Mouse (Mus musculus): ENCODE measurements around the gene Pde7b.
A peak's percentile ranks its signal among the peaks of the same experiment; 100 is the strongest.

The Pde7b gene

DNA sequence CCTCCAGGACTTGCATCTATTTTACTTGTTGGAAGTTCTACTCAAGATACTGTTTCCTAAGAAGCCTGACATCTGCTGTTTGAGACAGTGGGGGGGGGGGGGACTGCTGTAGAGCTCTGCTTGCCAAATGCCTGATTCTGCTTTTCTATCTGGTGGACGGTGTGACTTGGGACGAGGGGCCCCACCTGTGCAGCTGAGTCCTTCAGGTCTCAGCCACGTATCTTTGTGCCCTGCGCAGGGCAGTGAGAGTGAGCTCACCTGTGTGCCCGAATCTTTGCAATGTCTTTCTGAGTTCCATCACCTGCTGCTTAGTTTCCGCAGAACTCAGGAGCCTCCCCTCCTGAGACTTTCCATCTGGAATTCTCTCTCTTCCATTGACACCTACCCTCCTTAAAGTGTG, 70.7 kb downstream of the Pde7b start:
- no peak for DNase-seq (ENCODE audit: low spot score)

DNA sequence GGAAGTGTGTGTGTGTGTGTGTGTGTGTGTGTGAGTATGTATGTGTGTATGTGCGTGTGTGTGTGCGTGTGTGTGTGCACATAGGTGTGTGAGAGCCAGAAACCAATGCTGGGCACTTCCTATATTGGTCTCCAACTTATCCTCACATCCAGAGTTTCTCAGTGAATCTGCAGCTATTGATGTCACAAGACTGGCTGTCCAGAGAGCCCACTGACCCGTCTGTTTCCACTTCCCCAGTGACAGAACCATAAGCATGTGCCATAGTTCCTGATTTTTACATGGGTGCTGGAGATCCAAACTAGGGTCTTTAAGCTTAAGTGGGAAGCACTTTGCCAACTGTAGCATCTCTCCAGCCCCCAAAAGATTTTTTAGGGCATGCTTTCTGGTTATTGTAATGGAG, 71.6 kb downstream of the Pde7b start:
- DNase-seq (ENCODE audit: low spot score), result no peak

DNA sequence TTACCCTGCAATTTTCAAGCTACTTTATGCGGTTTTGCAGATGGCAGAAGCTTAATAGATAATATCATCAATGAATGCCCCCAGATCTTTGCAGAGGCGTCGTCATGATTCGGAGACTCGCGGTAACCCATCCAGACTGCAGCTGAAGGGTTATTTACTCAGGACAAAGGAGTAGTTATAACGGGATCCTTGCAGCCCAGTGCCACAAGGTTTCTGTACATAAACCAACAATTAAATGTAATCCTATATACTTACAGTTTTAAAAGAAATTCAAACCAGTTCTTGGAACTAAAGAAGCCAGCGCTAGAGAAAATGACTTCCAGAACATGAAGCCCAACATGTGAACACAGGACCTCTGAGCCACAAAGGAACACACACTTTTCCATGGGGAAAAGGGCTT, 88.5 kb downstream of the Pde7b start:
- no peak for DNase-seq (ENCODE audit: low spot score)

DNA sequence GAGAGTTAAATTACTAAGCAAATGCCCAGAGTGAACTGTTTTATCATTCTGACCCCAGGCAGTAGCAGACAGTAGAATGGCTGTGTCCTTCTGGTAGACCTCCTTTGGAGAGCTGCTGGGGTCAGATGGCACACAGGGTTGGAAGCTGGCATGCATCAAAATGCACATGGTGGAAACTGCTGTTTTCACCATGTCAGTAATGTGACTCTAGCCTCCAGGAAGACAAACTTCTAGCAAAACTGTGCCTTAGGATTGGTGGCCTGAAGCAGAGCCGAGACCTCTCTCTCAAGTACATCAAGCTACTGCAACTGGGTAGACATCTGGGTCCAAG, 91.8 kb downstream of the Pde7b start:
- DNase-seq (ENCODE audit: low spot score), result no peak

DNA sequence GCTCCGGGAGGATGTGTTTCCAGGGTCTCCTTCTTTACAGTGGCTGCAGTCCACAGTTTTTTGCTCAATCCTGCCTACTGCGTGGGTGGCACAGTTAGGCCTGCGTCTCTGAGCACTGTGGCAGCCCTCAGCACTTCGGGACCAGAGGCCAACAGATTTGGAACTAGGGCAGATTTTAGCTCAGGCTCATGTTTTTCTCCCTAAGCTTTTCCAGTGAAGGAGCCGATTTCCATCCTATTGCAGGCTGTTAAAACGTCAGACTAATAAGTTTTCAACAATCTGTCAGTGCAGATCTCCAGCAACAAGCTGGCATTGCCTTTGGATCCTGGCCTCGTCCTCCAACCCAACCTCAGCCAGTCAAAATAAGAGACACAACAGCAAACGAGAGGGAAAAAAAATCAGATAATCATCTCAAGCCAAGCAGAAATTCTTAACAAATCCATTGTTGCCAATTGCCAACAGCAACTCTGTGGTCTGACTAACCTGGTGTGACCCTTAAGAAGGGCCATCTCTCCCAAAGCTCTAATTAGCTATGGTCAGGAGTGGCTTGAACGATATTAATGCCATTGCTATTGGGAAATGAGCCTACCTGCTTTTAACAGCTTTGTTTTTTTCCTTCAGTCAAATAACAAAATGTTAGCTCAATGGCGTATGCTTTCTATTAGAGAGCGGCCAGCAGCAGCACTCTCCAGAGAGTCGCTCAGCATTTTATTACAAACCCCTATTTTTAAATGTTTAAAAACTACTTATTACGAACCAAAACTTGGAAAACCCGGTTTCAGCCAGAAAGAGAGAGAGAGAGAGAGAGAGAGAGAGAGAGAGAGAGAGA, 92.4 kb downstream of the Pde7b start:
- no peak for DNase-seq (ENCODE audit: low spot score)

DNA sequence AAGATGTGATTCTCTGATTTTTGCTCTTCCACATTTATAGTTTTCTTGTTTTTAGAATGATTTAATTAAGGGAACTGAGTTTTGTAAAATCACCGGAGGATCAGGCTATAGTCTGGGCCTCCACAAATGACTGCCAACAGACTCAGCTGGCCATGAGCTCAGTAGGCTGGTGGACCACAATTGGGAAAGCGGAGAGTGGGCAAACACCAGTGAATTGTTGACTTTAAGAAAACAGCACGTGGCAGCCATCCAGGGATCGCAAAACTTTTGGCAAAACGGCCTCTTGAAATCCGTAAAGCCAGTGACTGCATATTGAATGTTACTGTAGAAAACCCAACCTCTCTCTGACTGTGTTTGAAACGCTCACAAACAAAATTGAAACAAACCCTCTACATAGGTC, 94.8 kb downstream of the Pde7b start:
- peak; percentile 13 for DNase-seq (ENCODE audit: low spot score)

DNA sequence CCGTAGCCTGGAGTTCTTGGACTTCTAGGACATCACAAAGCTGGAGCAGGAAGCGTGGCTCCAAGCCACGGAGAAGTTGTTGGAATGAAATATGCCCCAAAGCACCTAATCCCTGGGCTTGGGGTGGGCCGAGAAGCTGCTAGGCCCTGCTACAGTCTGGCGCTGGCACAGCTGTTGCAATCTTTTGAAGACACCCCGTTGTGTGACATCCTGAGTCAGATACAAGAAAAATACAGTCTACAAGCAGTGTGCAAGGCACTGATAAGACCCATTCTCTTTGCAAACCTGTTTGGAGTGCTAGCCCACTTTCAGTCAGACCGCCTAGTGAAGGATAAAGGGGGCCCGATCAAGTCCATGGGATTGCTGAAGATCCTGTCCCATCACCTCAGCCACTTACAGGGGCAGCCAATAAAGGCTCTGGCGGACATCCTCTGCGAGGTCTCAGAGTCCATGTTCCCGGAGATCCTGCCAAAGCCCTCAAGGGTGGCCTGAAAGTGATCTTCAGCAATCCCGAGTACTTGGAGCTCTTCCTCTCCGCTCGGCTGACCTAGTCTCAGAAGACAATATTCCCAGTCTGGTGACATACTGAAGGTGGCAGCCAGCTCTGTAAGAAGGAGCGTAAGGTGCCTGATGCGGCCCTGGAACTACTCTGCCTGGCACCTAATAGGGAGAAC, 99.0 kb downstream of the Pde7b start:
- DNase-seq (ENCODE audit: low spot score), result no peak

DNA sequence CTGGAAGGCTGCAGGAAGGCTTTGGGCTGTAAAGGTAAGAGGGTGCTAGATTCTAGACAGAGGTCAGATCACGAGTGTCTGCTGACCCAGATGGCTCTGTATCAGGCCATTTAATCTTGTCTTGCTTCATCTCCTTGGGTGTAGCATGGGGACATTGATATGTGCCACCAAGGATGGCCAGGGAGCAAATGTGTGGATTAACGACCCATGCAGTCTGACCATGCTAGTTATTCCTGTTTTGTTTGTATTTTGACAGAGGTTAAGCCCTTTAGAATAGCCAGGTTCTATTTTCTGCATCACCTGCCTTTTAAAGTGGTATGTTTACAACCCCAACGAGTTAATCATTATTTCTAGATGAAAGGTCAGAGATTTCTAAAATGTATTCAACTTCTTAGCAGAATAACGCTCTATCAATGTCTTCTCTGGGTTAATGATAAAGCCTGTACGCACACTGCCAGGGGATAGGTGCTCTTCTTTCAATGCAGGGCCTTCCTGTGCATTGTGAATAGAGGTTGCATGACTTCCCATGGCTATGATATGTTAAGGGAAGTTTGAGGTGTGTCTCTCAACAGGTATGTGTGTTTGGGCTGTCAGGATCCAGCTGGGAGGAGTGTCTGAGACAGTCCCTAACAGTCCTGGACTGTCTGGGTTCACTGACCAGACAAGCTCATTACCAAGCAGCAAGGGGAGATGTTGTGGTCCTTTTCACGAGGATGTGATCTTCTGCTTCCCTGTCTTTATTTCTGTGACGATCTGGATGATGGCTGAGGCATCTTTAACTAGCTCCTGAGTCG, 103.0 kb downstream of the Pde7b start:
- no peak for DNase-seq (ENCODE audit: low spot score)

DNA sequence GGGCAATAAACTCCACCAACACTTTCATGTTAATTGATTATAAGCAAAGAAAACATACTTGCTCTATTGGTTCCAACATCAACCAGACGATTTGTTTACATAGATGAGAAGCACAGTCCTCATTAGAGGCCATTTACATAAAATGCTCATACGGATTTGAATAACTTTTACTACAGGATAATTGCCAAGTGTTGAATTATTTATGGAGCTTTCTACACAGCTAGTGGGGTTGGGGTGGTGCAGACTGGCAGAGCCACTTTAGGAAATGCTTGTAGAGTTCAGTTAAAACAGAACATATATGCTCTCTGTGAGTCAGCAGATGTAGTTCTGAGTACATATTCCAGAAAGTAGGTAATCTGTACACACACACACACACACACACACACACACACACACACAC, 118.9 kb downstream of the Pde7b start:
- DNase-seq (ENCODE audit: low spot score), result no peak

DNA sequence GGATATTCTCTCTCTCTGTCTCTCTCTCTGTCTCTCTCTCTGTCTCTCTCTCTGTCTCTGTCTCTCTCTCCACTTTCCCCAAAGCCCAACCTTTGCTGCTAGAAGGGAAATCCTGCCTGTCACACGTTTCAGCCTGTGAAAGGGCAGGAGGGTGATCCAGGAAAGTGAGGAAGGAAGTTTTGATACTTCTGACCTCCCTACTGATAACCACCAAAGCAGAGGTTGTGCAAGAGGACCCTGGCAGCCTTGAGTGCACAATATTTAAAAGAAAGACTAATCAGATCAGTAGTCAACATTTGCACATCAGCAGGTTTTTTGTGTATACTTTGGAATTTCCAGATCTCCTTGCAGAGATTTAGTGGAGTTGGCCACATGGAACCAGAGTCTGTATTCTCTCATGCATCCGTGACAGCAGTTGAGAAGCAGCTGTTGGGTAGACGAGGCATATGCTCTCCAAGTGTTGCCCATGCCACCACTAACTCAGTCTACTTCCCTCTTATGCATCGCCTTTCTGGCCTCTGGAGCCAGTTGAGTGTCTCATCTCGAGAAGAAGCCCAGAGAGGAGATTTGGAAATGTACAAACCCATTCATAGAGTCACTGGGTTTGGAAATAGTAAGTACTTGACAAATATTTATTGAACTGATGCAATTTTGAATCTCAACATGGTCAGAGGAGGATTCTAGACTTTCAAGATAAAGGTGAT, 129.6 kb downstream of the Pde7b start:
- no peak for DNase-seq (ENCODE audit: low spot score)

DNA sequence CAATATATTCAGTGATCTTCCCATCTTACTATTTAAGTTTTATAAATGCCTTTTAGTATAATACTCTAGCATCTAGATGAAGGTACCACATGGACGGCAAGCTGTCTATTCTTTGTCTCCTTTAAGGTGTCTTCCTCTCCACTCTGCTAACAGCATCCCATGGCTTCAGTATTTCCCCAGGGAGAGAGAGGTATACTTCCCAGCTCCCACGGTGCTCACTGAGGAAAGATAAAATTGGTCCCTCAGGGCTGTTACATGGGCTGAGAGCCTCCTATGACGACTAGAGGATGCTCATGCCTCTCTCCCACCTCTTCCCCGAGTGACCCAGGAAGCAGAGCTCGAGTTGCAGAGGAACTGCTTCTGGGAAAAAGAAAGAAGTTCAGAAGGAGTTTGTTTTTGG, 130.9 kb downstream of the Pde7b start:
- no peak for DNase-seq (ENCODE audit: low spot score)

DNA sequence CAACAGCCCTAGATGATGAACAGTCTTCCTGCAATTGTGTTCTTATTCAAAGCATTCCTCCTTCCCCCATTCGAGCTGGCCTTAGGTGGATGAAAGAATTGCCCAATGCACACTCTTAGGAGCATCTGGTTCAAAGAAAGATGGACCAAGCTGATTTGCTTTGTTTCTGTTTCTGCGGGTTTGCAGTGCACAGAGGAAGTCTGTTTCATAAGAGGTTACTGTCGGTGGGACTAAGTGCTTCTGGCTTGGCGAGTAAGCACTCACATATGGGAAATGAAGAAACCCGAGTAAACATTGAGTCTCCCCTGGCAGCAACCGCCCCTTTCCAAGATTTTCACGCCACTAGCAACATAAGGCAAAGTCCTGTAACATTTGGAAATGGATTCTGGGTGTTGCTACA, 134.8 kb downstream of the Pde7b start:
- no peak for DNase-seq (ENCODE audit: low spot score)

DNA sequence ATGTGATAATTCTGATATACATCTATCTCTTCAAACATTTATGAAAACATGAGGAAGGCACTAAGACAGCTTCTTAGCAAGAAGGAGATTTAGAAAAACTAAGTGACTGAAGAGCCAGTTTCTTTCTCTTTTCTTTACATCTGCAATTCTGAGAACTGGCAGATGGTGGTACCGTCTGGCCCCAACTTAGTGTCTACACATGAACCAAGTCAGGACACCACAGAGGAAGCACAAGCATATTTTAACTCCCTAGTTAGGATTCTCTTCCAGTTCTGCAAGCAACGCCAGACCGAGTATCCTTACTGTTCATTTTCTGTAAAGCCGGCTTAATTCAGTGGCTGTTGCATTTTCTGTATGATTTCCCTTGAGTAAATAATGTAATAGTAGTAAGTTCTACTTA, 138.9 kb downstream of the Pde7b start:
- no peak for DNase-seq (ENCODE audit: low spot score)

DNA sequence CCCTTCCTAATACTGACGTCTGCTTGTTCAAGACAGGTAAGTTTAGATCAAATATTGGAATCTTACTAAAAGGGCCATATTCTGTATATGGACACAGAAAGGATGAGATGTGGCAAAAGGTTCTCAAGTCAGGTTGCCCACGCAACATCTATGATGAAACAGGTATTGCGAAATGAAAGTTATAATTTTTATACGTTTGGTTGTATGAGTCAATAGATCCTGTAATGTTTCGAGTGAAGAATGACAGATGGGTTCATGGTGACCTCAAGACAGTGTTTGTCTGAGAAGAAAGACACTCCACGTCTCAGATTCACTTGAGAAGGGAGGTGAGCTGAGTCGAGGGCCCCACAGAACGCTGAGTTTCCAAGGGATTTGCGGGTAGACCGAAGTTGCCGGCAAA, 149.9 kb downstream of the Pde7b start:
- no peak for DNase-seq (ENCODE audit: low spot score)

DNA sequence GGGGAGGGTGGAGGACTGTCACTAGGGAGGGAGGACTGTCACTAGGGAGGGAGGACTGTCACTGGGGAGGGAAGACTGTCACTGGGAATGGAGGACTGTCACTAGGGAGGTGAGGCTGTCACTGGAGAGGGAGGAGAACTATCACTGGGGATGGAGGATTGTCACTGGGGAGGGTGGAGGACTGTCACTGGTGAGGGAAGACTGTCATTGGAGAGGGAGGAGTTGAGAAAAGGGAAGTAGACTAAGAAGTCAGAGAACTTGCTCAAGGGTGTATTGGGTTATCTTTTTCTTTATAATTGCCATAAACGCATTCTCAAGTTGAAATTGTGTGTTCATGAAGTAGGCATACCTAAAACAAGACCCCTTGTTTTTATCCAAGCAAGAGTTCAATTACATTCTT, 150.5 kb downstream of the Pde7b start:
- no peak for DNase-seq (ENCODE audit: low spot score)

DNA sequence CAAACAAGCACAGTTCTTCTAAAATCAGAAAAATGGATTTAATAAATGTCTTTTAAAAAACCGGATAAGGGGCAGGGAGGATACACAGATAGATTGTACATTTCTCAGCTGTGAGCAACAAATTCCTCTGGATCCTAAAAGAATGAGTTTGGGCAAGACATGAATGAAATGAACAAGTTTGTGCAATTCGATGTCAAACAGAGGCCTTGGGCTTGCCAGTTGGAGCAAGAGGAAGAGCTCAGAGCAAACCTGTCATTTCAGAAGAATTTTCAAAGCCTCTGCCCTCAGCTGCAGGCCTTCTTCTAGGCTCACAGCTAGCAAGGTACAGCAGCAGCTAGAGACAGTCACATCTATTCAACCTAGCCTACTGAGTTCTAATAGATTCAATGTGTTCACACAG, 153.4 kb downstream of the Pde7b start:
- DNase-seq (ENCODE audit: low spot score), result no peak

DNA sequence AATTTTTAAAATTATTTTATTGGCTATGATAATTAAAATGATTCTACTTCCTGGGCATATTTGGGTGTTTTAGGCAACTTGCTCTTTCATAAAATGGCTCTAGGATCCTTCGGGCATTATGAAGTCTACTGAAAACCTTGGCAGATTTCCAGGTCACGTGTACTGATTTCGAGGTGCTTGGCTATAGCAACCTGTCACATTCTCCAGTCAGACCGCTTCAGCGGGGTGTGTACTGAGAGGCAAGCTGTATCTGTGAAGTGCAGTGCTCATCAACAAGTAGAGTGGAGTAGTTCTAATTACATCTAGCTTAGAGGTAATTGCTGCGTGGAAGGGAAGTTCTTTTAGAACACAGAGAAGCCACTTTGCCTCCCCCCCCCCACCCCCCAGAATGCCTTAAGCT, 156.2 kb downstream of the Pde7b start:
- no peak for DNase-seq (ENCODE audit: low spot score)

DNA sequence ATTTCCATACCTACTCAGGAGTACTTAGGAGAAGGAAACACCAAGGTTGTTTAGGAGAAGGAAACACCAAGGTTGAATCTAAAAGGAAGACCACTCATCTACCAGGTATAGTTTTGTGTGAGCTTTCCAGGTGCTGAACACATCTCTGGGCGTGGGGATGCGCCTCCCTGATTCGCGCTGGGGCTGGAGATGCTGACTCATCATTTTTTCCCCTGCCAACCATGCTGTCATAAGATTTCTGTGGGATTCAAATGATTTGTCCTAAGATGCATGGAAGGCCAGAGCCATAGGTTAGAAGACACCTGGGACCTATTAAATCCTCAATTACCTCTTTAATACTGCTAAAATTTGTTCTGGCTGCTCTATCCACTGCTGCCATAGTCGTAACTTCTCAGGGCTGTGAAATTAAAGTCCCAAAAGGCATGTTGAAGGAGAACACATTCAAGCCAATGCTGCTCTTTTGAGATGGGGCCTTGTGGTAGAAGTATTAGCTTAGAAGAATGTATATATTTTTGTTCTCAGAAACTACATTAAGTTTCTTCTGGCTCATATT, 157.1 kb downstream of the Pde7b start:
- no peak for DNase-seq (ENCODE audit: low spot score)

DNA sequence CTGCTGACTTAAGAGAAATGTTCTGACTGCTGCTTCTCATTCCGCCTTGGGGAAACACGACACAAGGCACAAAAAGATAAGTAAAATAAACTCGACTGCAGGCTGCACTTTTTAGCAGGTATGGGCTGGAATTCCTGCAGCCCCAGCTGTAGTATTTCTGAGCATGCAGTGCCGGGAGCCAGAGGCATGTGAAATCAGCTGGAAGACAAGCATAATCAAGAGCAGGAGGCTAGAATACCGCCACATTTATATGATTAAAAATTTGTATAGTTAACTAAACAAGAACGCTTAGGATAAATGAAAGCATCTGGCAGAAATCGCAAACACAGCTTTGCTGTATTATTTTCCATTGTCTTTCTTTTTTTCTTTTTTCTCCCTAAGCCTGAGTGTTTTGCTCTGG, 168.4 kb downstream of the Pde7b start:
- DNase-seq (ENCODE audit: low spot score), result no peak

DNA sequence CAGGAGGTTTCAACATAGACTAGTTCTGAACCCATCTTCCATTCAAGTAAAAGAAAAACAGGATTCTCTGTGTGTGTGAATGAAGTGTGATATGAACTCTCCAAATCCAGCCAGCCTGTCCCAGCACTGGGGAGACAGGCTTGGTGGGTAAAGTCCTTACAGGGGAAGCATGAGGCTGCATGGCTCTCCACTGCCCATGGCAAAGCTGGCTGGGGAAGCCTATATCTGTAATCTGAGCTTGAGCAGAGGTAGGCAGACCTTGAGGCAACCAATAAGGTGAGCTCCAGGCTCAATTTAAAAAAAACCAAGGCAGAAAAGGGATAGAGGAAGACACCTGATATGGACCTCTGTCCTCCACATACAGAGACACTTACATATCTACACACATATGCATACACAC, 173.5 kb downstream of the Pde7b start:
- no peak for DNase-seq (ENCODE audit: low spot score)

DNA sequence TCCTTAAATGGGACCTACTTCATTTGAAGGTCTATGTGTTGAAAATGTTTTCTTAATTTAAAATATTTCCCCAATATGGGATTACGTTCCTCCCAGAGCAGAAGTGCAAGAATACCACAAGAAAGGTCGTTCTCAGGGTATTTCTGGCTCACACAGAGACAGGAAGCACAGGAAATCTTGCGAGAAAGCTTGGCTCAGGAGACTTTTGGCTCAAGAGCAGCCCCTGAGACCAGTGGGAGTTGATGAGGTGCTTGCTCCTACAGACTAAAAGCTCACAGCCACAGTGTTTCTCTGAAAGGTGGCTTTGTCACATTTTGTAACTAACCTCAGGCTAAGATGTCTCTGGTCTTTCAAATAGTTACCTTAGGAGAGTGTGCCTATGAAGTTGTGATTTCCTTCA, 174.1 kb downstream of the Pde7b start:
- no peak for DNase-seq (ENCODE audit: low spot score)

DNA sequence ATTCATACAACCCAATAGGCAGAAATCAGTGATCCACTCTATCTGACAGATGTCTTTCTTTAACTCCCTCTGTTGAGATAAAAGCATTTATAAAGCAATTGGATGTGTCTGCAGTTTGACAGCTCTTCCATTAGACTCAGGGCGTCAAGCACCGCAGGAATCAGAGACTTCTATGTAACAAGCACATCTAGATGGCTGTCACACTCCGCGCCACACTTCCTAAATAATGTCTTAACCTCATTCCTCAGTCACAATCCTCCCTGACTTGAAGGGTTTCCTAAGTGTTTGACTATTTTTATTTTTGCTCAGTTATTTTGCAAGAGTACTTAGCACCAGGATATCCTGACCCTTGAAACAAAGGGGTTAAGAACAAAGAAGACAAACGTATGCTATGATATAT, 174.7 kb downstream of the Pde7b start:
- DNase-seq (ENCODE audit: low spot score), result no peak

All from ovary, postnatal 10 days (tissue).